Mouse (Mus musculus) heart, embryonic 11.5 days (tissue): ENCODE data around the gene Tchp. TPM values are rescaled to one million over a fixed set of nuclear protein-coding genes. Genes with fewer than 3 reads are reported as not detected.
A peak's percentile ranks its signal among the peaks of the same experiment; 100 is the strongest.

Experiments used
- ATAC-seq: fragments of 200-750 bp; cut with Nextera tagmentation; replicated peaks from 2 replicates; pipeline ENCODE4 v1.8.0; 2017; ENCODE audit warnings: moderate library complexity; ENCODE audit not compliant: insufficient number of reproducible peaks, low FRiP score, low TSS enrichment
- H3K27ac ChIP-seq: fragments of 300-500 bp; sonication (generic); 2 replicates; pipeline ENCODE4 v1.5.1; 2014; ENCODE audit warnings: mild to moderate bottlenecking, low read depth, low read length
- H3K27me3 ChIP-seq: fragments of 300-500 bp; sonication (generic); 2 replicates; pipeline ENCODE4 v1.6.1; 2014; ENCODE audit warnings: mild to moderate bottlenecking, low read length, mixed read lengths; ENCODE audit not compliant: control insufficient read depth, insufficient read depth
- H3K36me3 ChIP-seq: fragments of 300-500 bp; sonication (generic); 2 replicates; pipeline ENCODE4 v1.6.1; 2014; ENCODE audit warnings: mild to moderate bottlenecking, low read length, moderate library complexity, mixed read lengths; ENCODE audit not compliant: control insufficient read depth, insufficient read depth
- H3K4me1 ChIP-seq: fragments of 300-500 bp; sonication (generic); 2 replicates; pipeline ENCODE4 v1.6.1; 2014; ENCODE audit warnings: low read length; ENCODE audit not compliant: control insufficient read depth, insufficient read depth
- H3K4me2 ChIP-seq: fragments of 300-500 bp; sonication (generic); 2 replicates; pipeline ENCODE4 v1.6.1; 2014; ENCODE audit warnings: mild to moderate bottlenecking, moderate library complexity
- H3K4me3 ChIP-seq: fragments of 300-500 bp; sonication (generic); 2 replicates; pipeline ENCODE4 v1.5.1; 2014; ENCODE audit warnings: low read depth, low read length
- H3K9ac ChIP-seq: fragments of 300-500 bp; sonication (generic); 2 replicates; pipeline ENCODE4 v1.6.1; 2014; ENCODE audit warnings: mild to moderate bottlenecking, low read depth, low read length, moderate library complexity
- H3K9me3 ChIP-seq: fragments of 300-500 bp; sonication (generic); replicated peaks from 2 replicates; pipeline ENCODE4 v1.6.1; 2016; ENCODE audit warnings: low read length; ENCODE audit not compliant: control insufficient read depth
- WGBS: fragments of 180-500 bp; shearing (Covaris S2); extraction: QIAGEN DNeasy Blood & Tissue Kit; methylation state at CpG from one replicate; pipeline ENCODE4 v1.1.7; 2014; ENCODE audit not compliant: insufficient replicate concordance; 5-methylcytosine and 5-hydroxymethylcytosine counted together
- microRNA-seq: library from miRNA; unstranded; fragments of <30 nt; microRNA quantifications from one replicate; pipeline ENCODE4, GENCODE M21; 2016; ENCODE audit warnings: borderline number of aligned reads
- polyA plus RNA-seq: library from polyadenylated mRNA; unstranded; fragments of >200 nt; fragmentation: Nextera tagmentation; extraction: Ambion mirVana; gene quantifications from 2 replicates; pipeline ENCODE4 v1.2.1, GENCODE M21; 2014

Gene Tchp
- polyA plus RNA-seq, 1 experiment from 2014 or later = 8.0 TPM

GRCm38 (mm10) chr5:114767185-114767584, 59.6 kb downstream of the Tchp start:
- no peak overlapping the region for H3K4me2 ChIP-seq
- H3K36me3 ChIP-seq = peaks cover 7% of the 10 kb centered on the region; the same call in 1 of the 2 replicates
- no peak overlapping the region for H3K4me3 ChIP-seq
- H3K9me3 ChIP-seq = no peaks in the 10 kb centered on the region
- H3K27ac ChIP-seq = no peak overlapping the region
- no peaks in the 10 kb centered on the region for H3K27me3 ChIP-seq
- WGBS = 84% methylated on average over 7 of the region's 7 CpGs
- H3K4me1 ChIP-seq = peaks cover 5% of the 10 kb centered on the region
- no peak for ATAC-seq
- H3K9ac ChIP-seq = no peak overlapping the region

- Histone ChIP-seq H3K36me3 (peaks cover 5% of the 10 kb centered on the region; the same call in 1 of the 2 replicates), H3K4me3 (no peak overlapping the region), H3K4me2 (no peak overlapping the region), H3K27me3 (no peaks in the 10 kb centered on the region), H3K27ac (no peak overlapping the region), H3K9ac (no peak overlapping the region), H3K9me3 (no peaks in the 10 kb centered on the region), H3K4me1 (peaks cover 8% of the 10 kb centered on the region)
- ATAC-seq = no peak
- WGBS = 94% methylated on average over 8 of the region's 8 CpGs
These were observed 62.2 kb downstream of the Tchp start for GRCm38 (mm10) chr5:114769786-114770185.

GRCm38 (mm10) chr5:114771796-114772195, 64.2 kb downstream of the Tchp start:
- peaks cover 18% of the 10 kb centered on the region for H3K4me1 ChIP-seq
- peak overlapping the region; percentile 100; the same call in 1 of the 2 replicates for H3K4me3 ChIP-seq
- H3K27me3 ChIP-seq = no peaks in the 10 kb centered on the region
- H3K4me2 ChIP-seq = peak overlapping the region; percentile 94
- no peak for ATAC-seq
- no peaks in the 10 kb centered on the region for H3K9me3 ChIP-seq
- WGBS = 74% methylated on average over 8 of the region's 8 CpGs
- no peak overlapping the region for H3K9ac ChIP-seq
- H3K36me3 ChIP-seq = no peaks in the 10 kb centered on the region
- H3K27ac ChIP-seq = no peak overlapping the region

Small RNA genes lying within 50 kb of the gene (microRNA-seq; reads per million reads assigned to microRNA genes)
- not detected for gene Mir7028

Other genes starting within 250 kb of the Tchp start
- gene Fam222a, start 139.7 kb upstream of the Tchp start, polyA plus RNA-seq = 0.55 and 0.79 TPM in 2 replicates
- gene Trpv4, start 49.3 kb upstream of the Tchp start, polyA plus RNA-seq = 0.87 and 0.97 TPM in 2 replicates
- gene Gltp, start 16.8 kb upstream of the Tchp start, polyA plus RNA-seq = 55.7 and 57.1 TPM in 2 replicates
- gene Ankrd13a, start 66.9 kb downstream of the Tchp start, polyA plus RNA-seq = 37.6 and 39.7 TPM in 2 replicates
- 28.9 and 30.6 TPM in 2 replicates for gene Git2, start 67.8 kb downstream of the Tchp start, polyA plus RNA-seq
- 62.7 and 63.7 TPM in 2 replicates for gene 1500011B03Rik, start 115.7 kb downstream of the Tchp start, polyA plus RNA-seq
- gene 4930519G04Rik, start 145.9 kb downstream of the Tchp start, polyA plus RNA-seq = not detected in 2 replicates
- not detected in 2 replicates for gene Gm9936, start 150.9 kb downstream of the Tchp start, polyA plus RNA-seq
- gene Oasl2, start 189.2 kb downstream of the Tchp start, polyA plus RNA-seq = 2.7 and 4.3 TPM in 2 replicates
- gene Oasl1, start 215.5 kb downstream of the Tchp start, polyA plus RNA-seq = 0.30 and 0.37 TPM in 2 replicates
- 31.0 and 35.0 TPM in 2 replicates for gene 2210016L21Rik, start 234.4 kb downstream of the Tchp start, polyA plus RNA-seq